Mouse (Mus musculus) lung, embryonic 14.5 days (tissue): ENCODE measurements around the gene Shisa8. TPM values are rescaled to one million over a fixed set of nuclear protein-coding genes. Genes with fewer than 3 reads are reported as not detected.

Experiments
- ATAC-seq: fragments of 200-750 bp; cut with Nextera tagmentation; 2 replicates; pipeline ENCODE4 v1.8.0; 2017; ENCODE audit warnings: mild to moderate bottlenecking, moderate TSS enrichment, moderate library complexity; ENCODE audit not compliant: insufficient read depth
- DNase-seq: peaks from one replicate; pipeline ENCODE4 v3.0.0-alpha.2; 2015
- H3K27ac ChIP-seq: fragments of 300-500 bp; sonication (generic); 2 replicates; pipeline ENCODE4 v1.5.1; 2014; ENCODE audit warnings: low read depth, mild to moderate bottlenecking, moderate library complexity
- H3K27me3 ChIP-seq: fragments of 300-500 bp; sonication (generic); 2 replicates; pipeline ENCODE4 v1.6.1; 2014; ENCODE audit warnings: low read length, control low read depth; ENCODE audit not compliant: insufficient read depth
- H3K36me3 ChIP-seq: fragments of 300-500 bp; sonication (generic); 2 replicates; pipeline ENCODE4 v1.6.1; 2014; ENCODE audit warnings: control low read depth; ENCODE audit not compliant: insufficient read depth
- H3K4me1 ChIP-seq: fragments of 300-500 bp; sonication (generic); 2 replicates; pipeline ENCODE4 v1.6.1; 2014; ENCODE audit warnings: antibody characterized with exemption, control low read depth; ENCODE audit not compliant: insufficient read depth
- H3K4me2 ChIP-seq: fragments of 300-500 bp; sonication (generic); 2 replicates; pipeline ENCODE4 v1.6.1; 2014; ENCODE audit warnings: mild to moderate bottlenecking
- H3K4me3 ChIP-seq: fragments of 300-500 bp; sonication (generic); 2 replicates; pipeline ENCODE4 v1.5.1; 2014; ENCODE audit warnings: low read depth, low read length
- H3K9ac ChIP-seq: fragments of 300-500 bp; sonication (generic); 2 replicates; pipeline ENCODE4 v1.6.1; 2014
- H3K9me3 ChIP-seq: fragments of 300-500 bp; sonication (generic); 2 replicates; pipeline ENCODE4 v1.6.1; 2016; ENCODE audit warnings: low read depth, low read length, control low read depth
- CTCF ChIP-seq: IDR thresholded peaks from 2 replicates; pipeline ENCODE4 v1.5.1; 2016; ENCODE audit warnings: antibody characterized with exemption, low read depth
- WGBS: fragments of 180-500 bp; shearing (Covaris S2); extraction: QIAGEN DNeasy Blood & Tissue Kit; methylation state at CpG from one replicate; pipeline ENCODE4 v1.1.7; 2014; 5-methylcytosine and 5-hydroxymethylcytosine counted together
- polyA plus RNA-seq: library from polyadenylated mRNA; unstranded; fragments of >200 nt; fragmentation: Nextera tagmentation; extraction: Ambion mirVana; gene quantifications from 2 replicates; pipeline ENCODE4 v1.2.1, GENCODE M21; 2014

The Shisa8 gene
- polyA plus RNA-seq, 1 experiment from 2014 or later: 0.20 TPM

- no peak overlapping the region for H3K27ac ChIP-seq
- TF ChIP-seq CTCF: no peak
- no peak overlapping the region for H3K4me2 ChIP-seq
- WGBS: 18% methylated on average over 7 of the region's 7 CpGs
- H3K9me3 ChIP-seq: no peaks in the 10 kb centered on the region
- H3K4me1 ChIP-seq: no peaks in the 10 kb centered on the region
- H3K4me3 ChIP-seq: no peak overlapping the region
- no peaks in the 10 kb centered on the region for H3K36me3 ChIP-seq
- ATAC-seq: no peak
- peaks cover 59% of the 10 kb centered on the region for H3K27me3 ChIP-seq
- no peak overlapping the region for H3K9ac ChIP-seq
- DNase-seq: no peak
These were observed 4.4 kb upstream of the Shisa8 start for GRCm38 (mm10) chr15:82217039-82217438.

DNA sequence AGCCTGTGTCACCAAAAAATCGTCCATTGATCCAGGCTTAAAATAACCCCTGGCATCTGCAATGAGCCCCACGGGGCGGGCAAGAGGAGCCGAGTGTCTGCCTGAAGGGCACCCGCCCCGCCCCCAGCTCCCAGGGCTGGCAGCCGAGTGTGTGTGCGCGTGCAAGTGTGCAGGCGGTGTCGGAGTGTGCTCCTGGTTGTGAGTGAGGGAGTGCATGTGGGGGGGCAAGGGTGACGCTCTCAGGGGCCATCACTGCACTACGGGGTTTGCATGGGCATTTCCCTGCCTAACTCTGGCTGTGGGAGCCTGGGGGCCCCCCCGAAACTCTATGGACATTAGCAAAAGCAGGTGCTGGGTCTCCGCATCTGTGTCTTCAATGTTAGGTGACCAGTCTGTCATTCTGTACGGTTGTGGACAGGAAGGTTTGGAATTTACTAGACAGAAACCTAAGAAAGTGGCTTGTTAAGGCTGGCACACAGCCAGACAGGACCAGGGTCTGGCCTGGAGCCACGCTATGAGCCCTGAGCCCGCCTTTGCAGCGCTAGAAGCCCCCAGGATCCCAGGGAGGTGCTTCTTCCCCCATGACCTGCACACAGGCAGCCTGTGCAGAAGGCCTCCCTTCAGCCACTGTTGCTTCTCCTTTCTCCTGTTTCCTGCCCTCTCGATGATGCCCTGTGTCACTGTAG is 3.7 kb upstream of the Shisa8 start:
- no peak for TF ChIP-seq CTCF
- no peaks in the 10 kb centered on the region for H3K9me3 ChIP-seq
- no peaks in the 10 kb centered on the region for H3K36me3 ChIP-seq
- WGBS: 45% methylated on average over 20 of the region's 20 CpGs
- peak; percentile 21 for DNase-seq
- no peak overlapping the region for H3K27ac ChIP-seq
- peaks cover 67% of the 10 kb centered on the region for H3K27me3 ChIP-seq
- H3K4me1 ChIP-seq: no peaks in the 10 kb centered on the region
- no peak overlapping the region for H3K9ac ChIP-seq
- no peak for ATAC-seq
- H3K4me3 ChIP-seq: no peak overlapping the region
- H3K4me2 ChIP-seq: no peak overlapping the region

- H3K27ac ChIP-seq: no peak overlapping the region
- no peak for ATAC-seq
- DNase-seq: no peak
- no peaks in the 10 kb centered on the region for H3K36me3 ChIP-seq
- no peaks in the 10 kb centered on the region for H3K4me1 ChIP-seq
- peaks cover 68% of the 10 kb centered on the region for H3K27me3 ChIP-seq
- H3K4me3 ChIP-seq: no peak overlapping the region
- no peak overlapping the region for H3K4me2 ChIP-seq
- 27% methylated on average over 11 of the region's 11 CpGs for WGBS
- TF ChIP-seq CTCF: no peak
- no peaks in the 10 kb centered on the region for H3K9me3 ChIP-seq
- no peak overlapping the region for H3K9ac ChIP-seq
These were observed 2.9 kb upstream of the Shisa8 start for GRCm38 (mm10) chr15:82215332-82216046.

DNA sequence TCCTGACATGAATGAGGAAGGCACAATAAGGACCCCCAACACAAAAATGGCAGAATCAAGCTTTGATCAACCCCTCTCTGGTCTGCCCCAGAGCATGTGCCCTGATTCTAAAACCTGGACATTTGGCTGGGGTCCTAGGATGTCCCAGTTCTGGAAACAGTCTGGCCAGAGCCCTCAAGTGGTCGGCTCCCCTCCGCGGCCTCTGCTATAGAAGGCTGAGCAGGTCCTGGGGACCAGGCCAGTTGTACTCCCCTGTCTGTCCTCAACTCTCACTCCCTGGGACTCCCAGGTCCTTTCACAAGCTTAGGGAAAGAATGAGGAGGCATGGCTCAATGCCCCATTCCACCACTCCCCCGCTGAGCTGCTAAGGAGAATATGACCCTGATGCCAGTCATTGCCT is 607 bp upstream of the Shisa8 start:
- Histone ChIP-seq H3K27ac (no peak overlapping the region), H3K4me1 (no peaks in the 10 kb centered on the region), H3K9ac (no peak overlapping the region), H3K4me2 (no peak overlapping the region), H3K36me3 (no peaks in the 10 kb centered on the region), H3K27me3 (peaks cover 91% of the 10 kb centered on the region), H3K9me3 (no peaks in the 10 kb centered on the region), H3K4me3 (no peak overlapping the region; the same call in 1 of the 2 replicates)
- no peak for TF ChIP-seq CTCF
- WGBS: 22% methylated on average over 4 of the region's 4 CpGs
- no peak for DNase-seq
- ATAC-seq: no peak

- peak; percentile 56 for DNase-seq
- no peaks in the 10 kb centered on the region for H3K36me3 ChIP-seq
- peak; percentile 53; the same call in 1 of the 2 replicates for ATAC-seq
- H3K9ac ChIP-seq: peak overlapping the region; percentile 13
- H3K4me3 ChIP-seq: peak overlapping the region; percentile 44
- H3K9me3 ChIP-seq: no peaks in the 10 kb centered on the region
- no peak for TF ChIP-seq CTCF
- peak overlapping the region; percentile 76 for H3K4me2 ChIP-seq
- H3K27me3 ChIP-seq: peaks cover 99% of the 10 kb centered on the region
- under 1% methylated on average over 108 of the region's 112 CpGs for WGBS
- no peak overlapping the region for H3K27ac ChIP-seq
- no peaks in the 10 kb centered on the region for H3K4me1 ChIP-seq
These were observed 484 bp downstream of the Shisa8 start for GRCm38 (mm10) chr15:82211911-82212751.

GRCm38 (mm10) chr15:82211281-82211680 is 1.3 kb downstream of the Shisa8 start:
- peak overlapping the region; percentile 76 for H3K4me2 ChIP-seq

More at GRCm38 (mm10) chr15:82211281-82211680, 1.3 kb downstream of the Shisa8 start:
- Histone ChIP-seq H3K9ac (no peak overlapping the region), H3K27ac (no peak overlapping the region), H3K4me1 (no peaks in the 10 kb centered on the region), H3K27me3 (peaks cover 99% of the 10 kb centered on the region), H3K9me3 (no peaks in the 10 kb centered on the region), H3K36me3 (no peaks in the 10 kb centered on the region), H3K4me3 (peak overlapping the region; percentile 44)
- no peak for TF ChIP-seq CTCF
- DNase-seq (no peak), ATAC-seq (no peak)
- 2% methylated on average over 11 of the region's 11 CpGs for WGBS
